Mouse (Mus musculus) spleen, adult 2 months (tissue): ENCODE data around the gene Metrnl. TPM values are rescaled to one million over a fixed set of nuclear protein-coding genes. Genes with fewer than 3 reads are reported as not detected.

Source experiments
- DNase-seq, 2 experiments: peaks; one replicate each; pipeline versions ENCODE4 v3.0.0 to v3.0.0-alpha.2; 2012 to 2021; ENCODE audit warnings: low spot score in 2 of 2, low read depth in 1 of 2
- H3K27ac ChIP-seq: fragments of 200-500 bp; 2 replicates; pipeline ENCODE4 v1.5.1; 2012; ENCODE audit warnings: low read length, inconsistent platforms; ENCODE audit not compliant: insufficient read depth
- H3K27me3 ChIP-seq: fragments of 200-500 bp; 2 replicates; pipeline ENCODE4 v1.6.1; 2012; ENCODE audit warnings: mild to moderate bottlenecking, moderate library complexity, low read length, inconsistent platforms; ENCODE audit not compliant: control insufficient read depth, insufficient read depth
- H3K36me3 ChIP-seq: fragments of 200-500 bp; 2 replicates; pipeline ENCODE4 v1.6.1; 2012; ENCODE audit warnings: mild to moderate bottlenecking, low read length, inconsistent platforms; ENCODE audit not compliant: control insufficient read depth, insufficient read depth
- H3K4me1 ChIP-seq: fragments of 200-500 bp; 2 replicates; pipeline ENCODE4 v1.6.1; 2011; ENCODE audit warnings: inconsistent platforms; ENCODE audit not compliant: control insufficient read depth, insufficient read depth, insufficient read length
- H3K4me3 ChIP-seq: fragments of 200-500 bp; 2 replicates; pipeline ENCODE4 v1.5.1; 2011; ENCODE audit warnings: mild to moderate bottlenecking, inconsistent platforms; ENCODE audit not compliant: insufficient read depth, insufficient read length; ENCODE audit errors: extremely low read depth
- CTCF ChIP-seq: fragments of 200-500 bp; IDR thresholded peaks from 2 replicates; pipeline ENCODE4 v1.5.1; 2011; ENCODE audit warnings: mild to moderate bottlenecking, inconsistent platforms; ENCODE audit not compliant: insufficient read depth, insufficient read length, insufficient replicate concordance; ENCODE audit errors: extremely low read depth
- POLR2A ChIP-seq: fragments of 200-500 bp; IDR thresholded peaks from 2 replicates; pipeline ENCODE4 v1.6.1; 2011; ENCODE audit warnings: low read depth, low read length, inconsistent platforms
- WGBS: fragments of 180-500 bp; shearing (Covaris S2); methylation state at CpG from one replicate; pipeline ENCODE4 v1.1.7; 2018; 5-methylcytosine and 5-hydroxymethylcytosine counted together
- polyA plus RNA-seq: library from polyadenylated mRNA; depleted of rRNA; stranded (reverse); fragments of >200 nt; gene quantifications from 2 replicates; pipeline ENCODE4 v1.2.3, GENCODE M21; 2012

Gene Metrnl
- polyA plus RNA-seq, 1 experiment, result 13.3 TPM

DNA sequence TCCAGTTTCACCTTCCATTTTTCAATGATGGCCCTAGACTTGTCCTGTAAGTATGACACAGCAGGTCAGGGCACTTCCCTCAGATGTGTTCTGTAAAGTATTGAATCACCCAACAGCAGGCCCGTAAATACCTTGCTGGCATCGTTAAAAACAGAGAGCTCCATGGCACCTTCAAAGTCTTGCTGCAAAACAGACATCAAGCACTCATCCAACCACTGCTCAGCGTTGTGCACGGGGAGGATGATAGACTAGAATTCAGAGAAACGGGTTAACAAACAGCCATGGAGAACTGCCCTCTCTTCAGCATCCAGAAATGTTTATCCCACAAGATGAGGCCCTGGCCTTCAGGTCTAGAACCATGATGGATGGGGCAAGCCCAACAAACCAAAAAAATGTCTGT lies 30.4 kb upstream of the Metrnl start:
- H3K36me3 ChIP-seq, result peaks cover 2% of the 10 kb centered on the region; the same call in 1 of the 2 replicates
- WGBS, result 95% methylated on average over 5 of the region's 5 CpGs
- H3K27me3 ChIP-seq, result no peaks in the 10 kb centered on the region
- no peak for DNase-seq
- H3K4me1 ChIP-seq, result peaks cover 3% of the 10 kb centered on the region; the same call in 1 of the 2 replicates
- TF ChIP-seq POLR2A (no peak), CTCF (no peak)
- H3K27ac ChIP-seq, result no peak overlapping the region
- H3K4me3 ChIP-seq, result no peak overlapping the region

DNA sequence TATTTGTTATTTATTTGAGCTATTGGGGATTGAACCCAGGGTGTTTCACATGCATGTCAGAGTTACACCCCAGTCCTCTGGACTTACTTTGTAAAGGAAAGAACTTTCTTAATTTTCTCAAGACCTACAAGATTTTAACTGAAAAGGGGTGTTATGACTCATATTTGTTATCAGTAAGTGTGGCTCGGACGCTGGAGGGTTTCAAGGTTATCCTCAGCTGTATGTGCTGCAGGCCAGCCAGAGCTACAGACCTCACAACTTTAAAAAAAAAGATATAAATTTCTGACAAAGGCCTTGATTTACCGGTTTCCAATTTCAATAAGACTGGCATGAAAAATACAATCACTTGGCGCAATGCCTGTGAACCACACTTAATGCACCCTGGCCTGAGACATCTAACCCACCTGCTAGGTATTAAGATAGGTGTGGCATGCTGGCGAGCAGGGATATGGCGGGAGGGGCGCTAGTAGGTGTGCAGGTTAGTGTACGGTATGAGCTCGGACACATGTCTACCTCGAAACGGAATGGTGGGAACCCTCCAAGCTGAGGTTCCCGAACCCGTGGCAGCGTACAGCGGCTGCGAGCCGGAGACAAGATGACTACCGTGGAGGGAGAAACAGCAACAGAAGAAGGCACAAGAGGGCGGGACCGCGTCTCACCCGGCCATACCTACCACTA lies 28.9 kb upstream of the Metrnl start:
- WGBS, result 2% methylated on average over 22 of the region's 22 CpGs
- H3K27ac ChIP-seq, result peak overlapping the region; percentile 74
- H3K4me3 ChIP-seq, result peak overlapping the region; percentile 85
- no peak for DNase-seq
- H3K27me3 ChIP-seq, result no peaks in the 10 kb centered on the region
- H3K4me1 ChIP-seq, result peaks cover 3% of the 10 kb centered on the region; the same call in 1 of the 2 replicates
- TF ChIP-seq CTCF, result no peak
- TF ChIP-seq POLR2A, result no peak
- peaks cover 1% of the 10 kb centered on the region; the same call in 1 of the 2 replicates for H3K36me3 ChIP-seq

DNA sequence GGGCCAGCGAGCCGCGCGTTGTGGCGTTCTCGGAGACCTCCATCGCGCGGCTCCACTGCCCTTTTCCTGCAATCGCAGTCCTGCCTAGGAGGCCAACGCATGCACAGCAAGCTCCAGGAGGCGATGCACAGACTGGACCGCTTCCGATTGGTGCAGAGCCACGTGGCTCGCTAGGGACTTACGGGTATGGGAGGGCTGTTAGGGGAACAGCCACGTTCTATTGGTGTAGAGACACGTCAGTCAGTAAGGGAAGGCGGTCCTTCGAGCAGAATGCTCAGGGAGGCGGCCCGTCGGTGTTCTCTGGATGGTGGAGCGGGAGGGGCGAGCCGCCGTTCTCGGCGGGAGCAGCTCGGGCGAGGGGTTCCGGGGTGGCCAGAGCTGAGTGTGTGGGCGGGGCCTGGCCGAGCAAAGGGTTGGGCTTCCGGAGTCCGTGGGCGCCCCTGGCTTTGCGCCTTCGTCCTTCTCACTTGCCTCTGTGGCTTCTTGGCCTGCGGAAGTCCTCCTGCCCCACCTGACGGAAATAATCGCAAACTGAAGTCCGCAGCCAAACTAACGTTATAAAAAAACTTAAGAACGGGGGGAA lies 28.3 kb upstream of the Metrnl start, which contains the start of gene B3gntl1:
Gene B3gntl1 (minus strand): TSS at position 164 of the 583 bp plus-strand sequence.
- H3K27ac ChIP-seq, result peak within 1 kb of the TSS; percentile 86
- TF ChIP-seq CTCF (no peak), POLR2A (peak; percentile 89)
- H3K4me1 ChIP-seq, result peaks cover 3% of the 10 kb centered on the region; the same call in 1 of the 2 replicates
- peak within 1 kb of the TSS; percentile 85 for H3K4me3 ChIP-seq
- WGBS, result under 1% methylated on average over 46 of the region's 46 CpGs
- H3K36me3 ChIP-seq, result no peaks in the 10 kb centered on the region; the same call in 1 of the 2 replicates
- peak; percentile 99 for DNase-seq
- H3K27me3 ChIP-seq, result no peaks in the 10 kb centered on the region

DNA sequence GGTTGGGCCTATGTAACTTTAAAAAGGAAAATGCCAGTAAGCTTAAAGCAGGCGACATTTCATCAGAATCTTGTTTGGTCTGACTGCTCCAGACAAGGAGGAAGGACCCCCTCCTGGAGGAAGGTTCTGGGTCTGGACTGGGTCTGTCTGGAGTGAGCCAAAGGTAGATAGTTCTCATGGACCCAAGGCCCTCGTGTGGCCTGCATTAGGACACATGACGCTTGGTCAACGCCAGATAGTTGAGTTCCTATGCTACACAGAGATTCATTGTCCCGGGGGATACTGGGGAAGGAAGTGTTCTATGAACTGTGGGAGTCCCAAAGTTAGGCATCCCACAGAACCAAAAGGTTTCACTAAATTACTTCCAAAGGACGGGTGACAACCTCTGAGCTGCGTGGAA lies 27.7 kb upstream of the Metrnl start:
- Histone ChIP-seq H3K4me1 (peaks cover 3% of the 10 kb centered on the region; the same call in 1 of the 2 replicates), H3K27me3 (no peaks in the 10 kb centered on the region), H3K27ac (peak overlapping the region; percentile 86), H3K4me3 (peak overlapping the region; percentile 46; the same call in 1 of the 2 replicates), H3K36me3 (no peaks in the 10 kb centered on the region; the same call in 1 of the 2 replicates)
- no peak for TF ChIP-seq POLR2A
- no peak for TF ChIP-seq CTCF
- 46% methylated on average over 7 of the region's 7 CpGs for WGBS
- no peak for DNase-seq

DNA sequence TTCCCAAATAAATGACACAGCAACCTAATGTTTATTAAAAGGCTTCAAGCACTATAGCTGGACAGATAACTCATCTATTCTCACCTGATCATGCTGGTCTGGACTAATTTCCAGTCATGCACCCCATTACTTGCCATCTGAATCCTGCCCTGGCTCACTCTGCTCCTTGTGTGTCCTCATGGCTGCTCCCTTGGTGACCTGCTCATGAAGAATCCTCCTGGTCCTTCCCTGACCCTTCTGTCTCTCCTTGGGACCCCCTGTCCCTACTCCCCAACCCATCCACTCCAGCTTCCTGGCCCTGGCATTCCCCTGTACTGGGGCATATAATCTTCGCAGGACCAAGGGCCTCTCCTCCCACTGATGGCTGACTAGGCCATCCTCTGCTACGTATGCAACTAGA lies 24.5 kb upstream of the Metrnl start:
- Histone ChIP-seq H3K4me3 (no peak overlapping the region), H3K27ac (no peak overlapping the region), H3K4me1 (peaks cover 3% of the 10 kb centered on the region; the same call in 1 of the 2 replicates), H3K27me3 (no peaks in the 10 kb centered on the region), H3K36me3 (no peaks in the 10 kb centered on the region)
- no peak for TF ChIP-seq POLR2A
- no peak for TF ChIP-seq CTCF
- DNase-seq, result no peak
- 94% methylated on average over 2 of the region's 2 CpGs for WGBS

DNA sequence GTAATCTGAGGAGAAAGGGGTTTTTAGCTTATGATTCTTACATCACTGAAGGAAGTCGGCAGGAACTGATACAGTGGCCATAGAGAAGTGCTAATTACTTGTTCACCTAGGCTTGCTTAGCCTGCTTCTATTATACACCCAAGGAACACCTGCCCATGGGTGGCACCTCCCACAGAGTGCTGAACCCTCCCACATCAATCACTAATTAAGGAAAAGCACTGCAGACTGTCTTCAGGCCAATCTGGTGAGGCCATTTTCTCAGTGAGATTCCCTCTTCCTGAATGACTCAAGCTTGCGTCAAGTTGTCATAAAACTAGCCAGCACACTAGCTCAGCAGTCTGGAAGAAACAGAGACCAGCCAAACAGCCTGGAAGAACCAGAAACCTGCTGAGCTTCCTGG lies 21.8 kb upstream of the Metrnl start:
- TF ChIP-seq CTCF (no peak), POLR2A (no peak)
- WGBS, result 79% methylated on average over 2 of the region's 2 CpGs
- Histone ChIP-seq H3K27ac (no peak overlapping the region), H3K36me3 (no peaks in the 10 kb centered on the region), H3K27me3 (no peaks in the 10 kb centered on the region), H3K4me3 (no peak overlapping the region), H3K4me1 (no peaks in the 10 kb centered on the region)
- DNase-seq, result no peak
